In genomic region chr16:62500334-62500733, GRCm38 (mm10) we compare ENCODE assay signal across 12 mouse cellular contexts.
DNase-seq lines count a peak whose midpoint lies in the region; ATAC-seq and TF ChIP-seq lines count a peak whose summit lies in the region.
"Had no signal": no experiment of that assay in that cellular context is flagged by ENCODE, and none has a peak within 500 bp of the region (broad histone marks: within the 10 kb centered on the region; RNA-seq: fewer than 3 reads in every experiment).

No protein-coding gene starts in this region.

- no peaks in the 10 kb centered on the region for H3K36me3 ChIP-seq in midbrain, embryonic 15.5 days (replicated peaks)
- no peaks in the 10 kb centered on the region for H3K36me3 ChIP-seq in midbrain, embryonic 10.5 days
- H3K36me3 ChIP-seq: limb, embryonic 13.5 days had no signal

- H3K9ac ChIP-seq in midbrain, embryonic 15.5 days, result no peak overlapping the region
- H3K9ac ChIP-seq: limb, embryonic 13.5 days had no signal

- peak; percentile 40; the same call in 1 of the 2 replicates for ATAC-seq in midbrain, embryonic 15.5 days (replicated peaks)
- no peak for ATAC-seq in megakaryocyte, adult 5-6 weeks (ENCODE audit: poor library complexity, severe bottlenecking)
- ATAC-seq: lung, postnatal 0 days had no signal

- intact Hi-C loops in left cerebral cortex, adult 2 months (cut with DNase I), result loop anchor here (5.0 to 10.0 kb wide), 2 partner anchors 64 to 1893 kb away; partner anchors contain the start of gene Epha6

- no peak for TF ChIP-seq POLR2A in cerebellum, adult 2 months (IDR thresholded peaks at IDR 0.05; ENCODE audit: borderline replicate concordance, insufficient read depth, low read length)

- 76% methylated on average over 6 of the region's 6 CpGs for WGBS in midbrain, embryonic 15.5 days
- WGBS in midbrain, embryonic 10.5 days, result 85% methylated on average over 6 of the region's 6 CpGs
- WGBS in cerebellum, adult 2 months, result 69% methylated on average over 6 of the region's 6 CpGs

- no peak overlapping the region for H3K4me2 ChIP-seq in midbrain, embryonic 15.5 days
- H3K4me2 ChIP-seq: limb, embryonic 13.5 days had no signal

- H3K4me3 ChIP-seq in midbrain, embryonic 15.5 days, result no peak overlapping the region
- no peak overlapping the region for H3K4me3 ChIP-seq in midbrain, embryonic 10.5 days
- no peak overlapping the region for H3K4me3 ChIP-seq in left cerebral cortex, adult 2 months
- no peak overlapping the region for H3K4me3 ChIP-seq in cerebellum, adult 2 months (replicated peaks; ENCODE audit: insufficient read depth, low read depth, low read length)
- H3K4me3 ChIP-seq: limb, embryonic 13.5 days had no signal

- no peak for DNase-seq in midbrain, embryonic 10.5 days (ENCODE audit: low spot score)
- DNase-seq in frontal cortex, postnatal 25 days (ENCODE audit: low spot score in 2 of 2), result peak; percentile 10 to 24
- DNase-seq in left cerebral cortex, adult 2 months (ENCODE audit: extremely low spot score in 1 of 2, low spot score in 2 of 2), result peak; percentile 18 to 28
- DNase-seq in right cerebral cortex, postnatal 36 days (ENCODE audit: low spot score in 2 of 2), result peak; percentile 20 to 28
- DNase-seq in lung, postnatal 25 days (ENCODE audit: low spot score), result no peak
- DNase-seq in cerebellum, adult 2 months, result no peak
- DNase-seq: kidney, adult 9 months; thymus, postnatal 4 days had no signal

- no peaks in the 10 kb centered on the region for H3K4me1 ChIP-seq in midbrain, embryonic 15.5 days
- H3K4me1 ChIP-seq in midbrain, embryonic 10.5 days, result 0 out of 2 replicates have a peak, but pooled peaks cover 3% of the 10 kb centered on the region
- no peaks in the 10 kb centered on the region for H3K4me1 ChIP-seq in cerebellum, adult 2 months (ENCODE audit: control insufficient read depth, insufficient read depth, low read length)
- H3K4me1 ChIP-seq: limb, embryonic 13.5 days had no signal

- H3K27ac ChIP-seq in midbrain, embryonic 15.5 days, result no peak overlapping the region
- no peak overlapping the region for H3K27ac ChIP-seq in midbrain, embryonic 10.5 days (replicated peaks)
- no peak overlapping the region for H3K27ac ChIP-seq in left cerebral cortex, adult 2 months
- H3K27ac ChIP-seq in cerebellum, adult 2 months (ENCODE audit: insufficient read depth, low read length), result no peak overlapping the region
- H3K27ac ChIP-seq: limb, embryonic 13.5 days had no signal

- no peaks in the 10 kb centered on the region for H3K27me3 ChIP-seq in midbrain, embryonic 15.5 days (replicated peaks)
- no peaks in the 10 kb centered on the region for H3K27me3 ChIP-seq in midbrain, embryonic 10.5 days (ENCODE audit: low read depth, poor library complexity, severe bottlenecking)
- no peaks in the 10 kb centered on the region for H3K27me3 ChIP-seq in cerebellum, adult 2 months (ENCODE audit: control insufficient read depth, insufficient read depth, low read length)
- H3K27me3 ChIP-seq: limb, embryonic 13.5 days had no signal

- TF ChIP-seq CTCF in left cerebral cortex, adult 2 months (IDR thresholded peaks at IDR 0.05), result peak; percentile 57
- no peak for TF ChIP-seq CTCF in cerebellum, adult 2 months (IDR thresholded peaks at IDR 0.05; ENCODE audit: borderline replicate concordance, insufficient read depth, low read depth, low read length)

- H3K9me3 ChIP-seq in midbrain, embryonic 15.5 days, result no peaks in the 10 kb centered on the region
- H3K9me3 ChIP-seq in midbrain, embryonic 10.5 days (replicated peaks), result no peaks in the 10 kb centered on the region
- H3K9me3 ChIP-seq: limb, embryonic 13.5 days had no signal

Comparison
In these comparisons a context has a peak if more than half of its experiments do, and no peak if none do; other contexts are left out.
1. DNase-seq: peak in frontal cortex, postnatal 25 days (2 of 2), left cerebral cortex, adult 2 months (2 of 2) and right cerebral cortex, postnatal 36 days (2 of 2); none in midbrain, embryonic 10.5 days (single experiment), lung, postnatal 25 days (single experiment) and cerebellum, adult 2 months (0 of 2).